Comparison of ENCODE assay signal across 16 mouse cellular contexts in genomic region chr3:31963076-31963475, GRCm38 (mm10).
"Had no signal": no experiment of that assay in that cellular context is flagged by ENCODE, and none has a peak within 500 bp of the region (broad histone marks: within the 10 kb centered on the region; RNA-seq: fewer than 3 reads in every experiment).

No protein-coding gene starts in this region.

- DNase-seq: retina, postnatal 1 day; right cerebral cortex, adult 18-20 months; right cerebral cortex, postnatal 14 days; right cerebral cortex, postnatal 25 days; right cerebral cortex, postnatal 4 days; spleen, adult 18-20 months; thymus, adult 18-20 months; thymus, adult 2 months; thymus, postnatal 14 days; thymus, postnatal 25 days; thymus, postnatal 36 days; thymus, postnatal 4 days had no signal

- H3K36me3 ChIP-seq: neural tube, embryonic 13.5 days; neural tube, embryonic 15.5 days; stomach, embryonic 15.5 days had no signal

- H3K9me3 ChIP-seq: neural tube, embryonic 13.5 days; neural tube, embryonic 15.5 days; stomach, embryonic 15.5 days had no signal

- H3K27me3 ChIP-seq: neural tube, embryonic 13.5 days; neural tube, embryonic 15.5 days; stomach, embryonic 15.5 days had no signal

- H3K4me3 ChIP-seq: neural tube, embryonic 13.5 days; neural tube, embryonic 15.5 days; stomach, embryonic 15.5 days had no signal

- H3K4me2 ChIP-seq: neural tube, embryonic 13.5 days; neural tube, embryonic 15.5 days; stomach, embryonic 15.5 days had no signal

- H3K9ac ChIP-seq: neural tube, embryonic 13.5 days; neural tube, embryonic 15.5 days; stomach, embryonic 15.5 days had no signal

- H3K4me1 ChIP-seq: stomach, embryonic 15.5 days had no signal

- H3K27ac ChIP-seq: neural tube, embryonic 13.5 days; neural tube, embryonic 15.5 days; stomach, embryonic 15.5 days; stomach, postnatal 0 days had no signal
